In genomic region chr4:40640991-40641390, GRCm38 (mm10) we compare ENCODE assay signal across 22 mouse cellular contexts.
A peak's percentile ranks its signal among the peaks of the same experiment; 100 is the strongest.
DNase-seq lines count a peak whose midpoint lies in the region; ATAC-seq and TF ChIP-seq lines count a peak whose summit lies in the region.
"Had no signal": no experiment of that assay in that cellular context is flagged by ENCODE, and none has a peak within 500 bp of the region (broad histone marks: within the 10 kb centered on the region; RNA-seq: fewer than 3 reads in every experiment).

No protein-coding gene starts in this region.

- TF ChIP-seq CTCF in heart, postnatal 0 days (IDR thresholded peaks at IDR 0.05; ENCODE audit: low read depth), result peak; percentile 11; the same call in 1 of the 2 replicates
- peak; percentile 20; the same call in 1 of the 2 replicates for TF ChIP-seq CTCF in liver, embryonic 14.5 days (IDR thresholded peaks at IDR 0.05; ENCODE audit: low read depth)
- peak; percentile 75 for TF ChIP-seq CTCF in E14TG2a.4 (conservative IDR thresholded peaks at IDR 0.05; ENCODE audit: low read length)

- H3K4me1 ChIP-seq in heart, postnatal 0 days (ENCODE audit: control insufficient read depth, insufficient read depth), result 0 out of 2 replicates have a peak, but pooled peaks cover 4% of the 10 kb centered on the region
- H3K4me1 ChIP-seq in liver, embryonic 14.5 days (replicated peaks; ENCODE audit: control insufficient read depth in 2 of 2, insufficient read depth in 2 of 2, low read length in 1 of 2), result no peaks in the 10 kb centered on the region
- H3K4me1 ChIP-seq in E14TG2a.4 (replicated peaks; ENCODE audit: low read depth, low read length), result no peaks in the 10 kb centered on the region; the same call in 1 of the 2 replicates
- H3K4me1 ChIP-seq: lung, embryonic 15.5 days; midbrain, embryonic 13.5 days; neural tube, embryonic 15.5 days had no signal

- TF ChIP-seq EP300 in heart, postnatal 0 days (IDR thresholded peaks at IDR 0.05; ENCODE audit: low read depth), result no peak
- TF ChIP-seq EP300 in liver, embryonic 14.5 days (IDR thresholded peaks at IDR 0.05; ENCODE audit: low read depth), result no peak

- no peak for DNase-seq in heart, postnatal 0 days (ENCODE audit: low spot score)
- DNase-seq in heart, adult 18-20 months, result no peak
- no peak for DNase-seq in liver, embryonic 14.5 days (ENCODE audit: low read depth in 3 of 3, low spot score in 3 of 3)
- DNase-seq in liver, result no peak
- peak; percentile 3 for DNase-seq in induced T-regulatory cell, adult 2 months (ENCODE audit: low read depth)
- DNase-seq: adrenal gland, postnatal 14 days; cerebellum, adult 11-12 months; cerebellum, postnatal 36 days; gastrocnemius, postnatal 10 days; kidney, postnatal 14 days; right cerebral cortex, postnatal 25 days; thymus, postnatal 4 days had no signal

- H3K36me3 ChIP-seq in heart, postnatal 0 days (replicated peaks; ENCODE audit: control insufficient read depth, insufficient read depth, low read length), result no peaks in the 10 kb centered on the region
- no peaks in the 10 kb centered on the region for H3K36me3 ChIP-seq in liver, embryonic 14.5 days (replicated peaks; ENCODE audit: control insufficient read depth, insufficient read depth, low read depth)
- H3K36me3 ChIP-seq in E14TG2a.4 (ENCODE audit: insufficient read depth, low read length), result no peaks in the 10 kb centered on the region
- H3K36me3 ChIP-seq: G1E; lung, embryonic 15.5 days; midbrain, embryonic 13.5 days; neural tube, embryonic 15.5 days had no signal

- WGBS in heart, postnatal 0 days, result 78% methylated on average over 4 of the region's 4 CpGs
- WGBS in liver, embryonic 14.5 days (ENCODE audit: insufficient replicate concordance), result 55% methylated on average over 4 of the region's 4 CpGs

- H3K9ac ChIP-seq in heart, postnatal 0 days (replicated peaks; ENCODE audit: low read depth, low read length), result no peak overlapping the region
- no peak overlapping the region for H3K9ac ChIP-seq in liver, embryonic 14.5 days (replicated peaks)
- H3K9ac ChIP-seq: lung, embryonic 15.5 days; midbrain, embryonic 13.5 days; neural tube, embryonic 15.5 days had no signal

- no peaks in the 10 kb centered on the region for H3K9me3 ChIP-seq in heart, postnatal 0 days (replicated peaks; ENCODE audit: control insufficient read depth, low read length)
- H3K9me3 ChIP-seq in liver, embryonic 14.5 days (ENCODE audit: control insufficient read depth, low read length), result no peaks in the 10 kb centered on the region
- H3K9me3 ChIP-seq in E14TG2a.4 (ENCODE audit: low read length), result peaks cover 13% of the 10 kb centered on the region
- H3K9me3 ChIP-seq: G1E; lung, embryonic 15.5 days; midbrain, embryonic 13.5 days; neural tube, embryonic 15.5 days had no signal

- H3K4me3 ChIP-seq in heart, postnatal 0 days (ENCODE audit: low read depth, low read length), result no peak overlapping the region
- H3K4me3 ChIP-seq in liver, embryonic 14.5 days (ENCODE audit: insufficient read depth in 1 of 2, low read depth in 2 of 2, low read length in 2 of 2), result no peak overlapping the region
- no peak overlapping the region for H3K4me3 ChIP-seq in E14TG2a.4 (replicated peaks; ENCODE audit: low read length)
- H3K4me3 ChIP-seq: lung, embryonic 15.5 days; midbrain, embryonic 13.5 days; myocyte; neural tube, embryonic 15.5 days had no signal

- H3K27ac ChIP-seq in heart, postnatal 0 days (ENCODE audit: low read depth), result no peak overlapping the region
- no peak overlapping the region for H3K27ac ChIP-seq in liver, embryonic 14.5 days
- H3K27ac ChIP-seq: lung, embryonic 15.5 days; macrophage; midbrain, embryonic 13.5 days; neural tube, embryonic 15.5 days had no signal

- H3K27me3 ChIP-seq in heart, postnatal 0 days (ENCODE audit: control insufficient read depth, insufficient read depth, low read length), result no peaks in the 10 kb centered on the region
- H3K27me3 ChIP-seq in liver, embryonic 14.5 days (ENCODE audit: control insufficient read depth, insufficient read depth, low read length), result no peaks in the 10 kb centered on the region
- no peaks in the 10 kb centered on the region for H3K27me3 ChIP-seq in E14TG2a.4 (ENCODE audit: insufficient read depth, low read length)
- H3K27me3 ChIP-seq: lung, embryonic 15.5 days; midbrain, embryonic 13.5 days; neural tube, embryonic 15.5 days had no signal

- H3K4me2 ChIP-seq in heart, postnatal 0 days (ENCODE audit: low read depth, low read length), result no peak overlapping the region
- H3K4me2 ChIP-seq in liver, embryonic 14.5 days (ENCODE audit: low read depth), result no peak overlapping the region
- H3K4me2 ChIP-seq: heart, embryonic 11.5 days; lung, embryonic 15.5 days; midbrain, embryonic 13.5 days; neural tube, embryonic 15.5 days had no signal

- no peak for ATAC-seq in heart, postnatal 0 days (ENCODE audit: insufficient read depth, low read depth)
- no peak for ATAC-seq in liver, embryonic 14.5 days (ENCODE audit: insufficient read depth)
- ATAC-seq in frontal cortex, adult (ENCODE audit: low TSS enrichment), result no peak
- ATAC-seq: forebrain, embryonic 16.5 days; midbrain, embryonic 13.5 days had no signal

Comparison
In these comparisons a context has a peak if more than half of its experiments do, and no peak if none do; other contexts are left out.
1. CTCF ChIP-seq: peak in every context shown above with its lines; median percentile 75 in E14TG2a.4; 20 in liver, embryonic 14.5 days; 11 in heart, postnatal 0 days.